Comparison of ENCODE assay signal across 17 mouse cellular contexts in genomic region chr7:44772591-44773204, GRCm38 (mm10). TPM values are rescaled to one million over a fixed set of nuclear protein-coding genes. Genes with fewer than 3 reads are reported as not detected.
DNase-seq lines count a peak whose midpoint lies in the region; ATAC-seq lines count a peak whose summit lies in the region.
"Had no signal": no experiment of that assay in that cellular context is flagged by ENCODE, and none has a peak within 500 bp of the region (broad histone marks: within the 10 kb centered on the region; RNA-seq: fewer than 3 reads in every experiment).

No protein-coding gene starts in this region.

- H3K36me3 ChIP-seq in heart, embryonic 10.5 days = peaks cover 80% of the 10 kb centered on the region
- H3K36me3 ChIP-seq in erythroblast, embryonic 14.5 days (ENCODE audit: control insufficient read depth) = peaks cover 99% of the 10 kb centered on the region
- 0 out of 2 replicates have a peak, but pooled peaks cover 5% of the 10 kb centered on the region for H3K36me3 ChIP-seq in hindbrain, embryonic 11.5 days (ENCODE audit: control insufficient read depth, insufficient read depth, low read length)

- DNase-seq in heart, embryonic 10.5 days (ENCODE audit: low spot score) = peak; percentile 87
- DNase-seq in heart, adult 11 months = no peak
- DNase-seq in CD8-positive naive resting alpha-beta T cell, adult 2 months (ENCODE audit: low read depth in 2 of 2, low spot score in 2 of 2) = peak; percentile 35 to 46
- no peak for DNase-seq in embryo, embryonic 9.5 days (ENCODE audit: extremely low spot score)
- no peak for DNase-seq in hindbrain, embryonic 11.5 days (ENCODE audit: low spot score)
- no peak for DNase-seq in kidney, postnatal 14 days
- DNase-seq: adrenal gland, postnatal 25 days; cerebellum, adult 2 months; heart, adult 18-20 months; kidney, adult 8-10 months; lung, postnatal 10 days had no signal

- H3K9ac ChIP-seq in hindbrain, embryonic 11.5 days (ENCODE audit: low read depth, low read length) = no peak overlapping the region
- H3K9ac ChIP-seq: embryonic facial prominence, embryonic 13.5 days had no signal

- H3K4me1 ChIP-seq in heart, embryonic 10.5 days = no peaks in the 10 kb centered on the region; the same call in 1 of the 2 replicates
- peaks cover 97% of the 10 kb centered on the region for H3K4me1 ChIP-seq in erythroblast, embryonic 14.5 days (ENCODE audit: control insufficient read depth)
- no peaks in the 10 kb centered on the region for H3K4me1 ChIP-seq in hindbrain, embryonic 11.5 days (replicated peaks; ENCODE audit: control insufficient read depth, insufficient read depth, low read length)
- H3K4me1 ChIP-seq: embryonic facial prominence, embryonic 13.5 days; limb, embryonic 10.5 days had no signal

- H3K27me3 ChIP-seq in heart, embryonic 10.5 days (ENCODE audit: insufficient read depth, poor library complexity, severe bottlenecking) = no peaks in the 10 kb centered on the region
- no peaks in the 10 kb centered on the region for H3K27me3 ChIP-seq in erythroblast, embryonic 14.5 days (ENCODE audit: control insufficient read depth)
- H3K27me3 ChIP-seq in hindbrain, embryonic 11.5 days (ENCODE audit: control insufficient read depth, insufficient read depth, low read length) = no peaks in the 10 kb centered on the region
- H3K27me3 ChIP-seq: embryonic facial prominence, embryonic 13.5 days; Patski had no signal

- no peak overlapping the region for H3K4me2 ChIP-seq in hindbrain, embryonic 11.5 days (replicated peaks; ENCODE audit: low read depth, low read length)
- H3K4me2 ChIP-seq: embryonic facial prominence, embryonic 13.5 days had no signal

- no peak overlapping the region for H3K27ac ChIP-seq in heart, embryonic 10.5 days
- no peak overlapping the region for H3K27ac ChIP-seq in hindbrain, embryonic 11.5 days (ENCODE audit: low read depth, low read length)
- H3K27ac ChIP-seq: embryonic facial prominence, embryonic 13.5 days; limb, embryonic 10.5 days had no signal

- peak; percentile 71 for ATAC-seq in megakaryocyte progenitor cell, adult 5-6 weeks (replicated peaks; ENCODE audit: poor library complexity)
- ATAC-seq in hindbrain, embryonic 11.5 days (ENCODE audit: low FRiP score) = no peak
- ATAC-seq: midbrain, embryonic 16.5 days; Patski had no signal

- no peaks in the 10 kb centered on the region for H3K9me3 ChIP-seq in heart, embryonic 10.5 days
- H3K9me3 ChIP-seq in erythroblast, embryonic 14.5 days (ENCODE audit: control insufficient read depth, low read length) = no peaks in the 10 kb centered on the region
- no peaks in the 10 kb centered on the region for H3K9me3 ChIP-seq in hindbrain, embryonic 11.5 days (ENCODE audit: control insufficient read depth, low read length)
- H3K9me3 ChIP-seq: embryonic facial prominence, embryonic 13.5 days; limb, embryonic 10.5 days had no signal

- H3K4me3 ChIP-seq in heart, embryonic 10.5 days = no peak overlapping the region
- H3K4me3 ChIP-seq in erythroblast, embryonic 14.5 days (replicated peaks) = peak overlapping the region; percentile 38
- H3K4me3 ChIP-seq in hindbrain, embryonic 11.5 days (ENCODE audit: low read depth, low read length) = no peak overlapping the region
- H3K4me3 ChIP-seq: embryonic facial prominence, embryonic 13.5 days; limb, embryonic 10.5 days had no signal

- 66% methylated on average over 8 of the region's 8 CpGs for WGBS in heart, embryonic 10.5 days
- 92% methylated on average over 8 of the region's 8 CpGs for WGBS in hindbrain, embryonic 11.5 days

RNA-seq across cellular contexts. Expression of gene Zfp473, which starts 21.8 kb away (rescaled TPM):
- 1.8 TPM in 2 replicates for polyA plus RNA-seq in heart, embryonic 10.5 days (2016; fragmentation: Nextera tagmentation; extraction: Ambion mirVana)
- 0.03 and 0.07 TPM in 2 replicates for polyA plus RNA-seq in erythroblast, embryonic 14.5 days (2012)
- total RNA-seq in megakaryocyte progenitor cell, adult 5-6 weeks (2015) = 1.2 and 1.5 TPM in 2 replicates
- 1.0 and 2.6 TPM in 2 replicates for total RNA-seq in megakaryocyte progenitor cell, adult 5-6 weeks (2017)
- polyA plus RNA-seq in hindbrain, embryonic 11.5 days (2014; fragmentation: Nextera tagmentation; extraction: Ambion mirVana) = 3.0 and 3.7 TPM in 2 replicates
- total RNA-seq: heart, adult 18-20 months had no signal

RNA-seq across cellular contexts. Expression of gene Vrk3, which starts 24.5 kb away (rescaled TPM):
- polyA plus RNA-seq in heart, embryonic 10.5 days (2016; fragmentation: Nextera tagmentation; extraction: Ambion mirVana) = 34.0 and 35.5 TPM in 2 replicates
- polyA plus RNA-seq in erythroblast, embryonic 14.5 days (2012) = 16.3 and 18.4 TPM in 2 replicates
- total RNA-seq in megakaryocyte progenitor cell, adult 5-6 weeks (2015) = 37.1 and 37.4 TPM in 2 replicates
- 36.0 and 51.4 TPM in 2 replicates for total RNA-seq in megakaryocyte progenitor cell, adult 5-6 weeks (2017)
- 32.5 and 36.7 TPM in 2 replicates for polyA plus RNA-seq in hindbrain, embryonic 11.5 days (2014; fragmentation: Nextera tagmentation; extraction: Ambion mirVana)

RNA-seq across cellular contexts. Expression of gene Nup62, which starts 43.2 kb away (rescaled TPM):
- polyA plus RNA-seq in heart, embryonic 10.5 days (2016; fragmentation: Nextera tagmentation; extraction: Ambion mirVana) = 128 and 132 TPM in 2 replicates
- 6.9 and 10.5 TPM in 2 replicates for polyA plus RNA-seq in erythroblast, embryonic 14.5 days (2012)
- 39.8 and 47.3 TPM in 2 replicates for total RNA-seq in megakaryocyte progenitor cell, adult 5-6 weeks (2015)
- total RNA-seq in megakaryocyte progenitor cell, adult 5-6 weeks (2017) = 126 and 140 TPM in 2 replicates
- 44.2 and 62.3 TPM in 2 replicates for polyA plus RNA-seq in hindbrain, embryonic 11.5 days (2014; fragmentation: Nextera tagmentation; extraction: Ambion mirVana)

RNA-seq across cellular contexts. Expression of gene Il4i1, which starts 43.5 kb away (rescaled TPM):
- polyA plus RNA-seq in heart, embryonic 10.5 days (2016; fragmentation: Nextera tagmentation; extraction: Ambion mirVana) = 0.41 and 1.3 TPM in 2 replicates
- polyA plus RNA-seq in erythroblast, embryonic 14.5 days (2012) = 0.12 and 0.13 TPM in 2 replicates
- total RNA-seq in megakaryocyte progenitor cell, adult 5-6 weeks (2015) = 0.17 and 1.0 TPM in 2 replicates
- 0.17 and 0.25 TPM in 2 replicates for total RNA-seq in megakaryocyte progenitor cell, adult 5-6 weeks (2017)
- polyA plus RNA-seq in hindbrain, embryonic 11.5 days (2014; fragmentation: Nextera tagmentation; extraction: Ambion mirVana) = 0.60 and 1.7 TPM in 2 replicates

RNA-seq across cellular contexts. Expression of gene Atf5, which starts 43.8 kb away (rescaled TPM):
- 1.7 and 3.3 TPM in 2 replicates for polyA plus RNA-seq in heart, embryonic 10.5 days (2016; fragmentation: Nextera tagmentation; extraction: Ambion mirVana)
- polyA plus RNA-seq in erythroblast, embryonic 14.5 days (2012) = 9.7 and 12.0 TPM in 2 replicates
- 4.0 and 4.8 TPM in 2 replicates for total RNA-seq in megakaryocyte progenitor cell, adult 5-6 weeks (2015)
- 1.5 and 1.9 TPM in 2 replicates for total RNA-seq in megakaryocyte progenitor cell, adult 5-6 weeks (2017)
- 1.9 and 2.0 TPM in 2 replicates for polyA plus RNA-seq in hindbrain, embryonic 11.5 days (2014; fragmentation: Nextera tagmentation; extraction: Ambion mirVana)

Comparison
In these comparisons a context has a peak if more than half of its experiments do, and no peak if none do; other contexts are left out.
1. DNase-seq: peak in heart, embryonic 10.5 days (single experiment) and CD8-positive naive resting alpha-beta T cell, adult 2 months (2 of 2); none in heart, adult 11 months (single experiment), embryo, embryonic 9.5 days (single experiment), hindbrain, embryonic 11.5 days (single experiment) and kidney, postnatal 14 days (single experiment).